Mouse (Mus musculus) layer of hippocampus, adult 2 months (tissue): Measurements from ENCODE around the gene Sh2d7. TPM values are rescaled to one million over a fixed set of nuclear protein-coding genes. Genes with fewer than 3 reads are reported as not detected.

ENCODE experiments used
- DNase-seq, 2 experiments: peaks; one replicate each; pipeline ENCODE4 v3.0.0; 2022; ENCODE audit warnings: low spot score in 2 of 2
- H3K27ac ChIP-seq: fragments of 200-600 bp; 2 replicates; pipeline ENCODE4 v1.8.1; 2022
- H3K4me3 ChIP-seq: fragments of 200-600 bp; 2 replicates; pipeline ENCODE4 v1.8.1; 2022; ENCODE audit warnings: mild to moderate bottlenecking
- CTCF ChIP-seq: fragments of 200-600 bp; conservative IDR thresholded peaks from 2 replicates; pipeline ENCODE4 v1.8.1; 2022; ENCODE audit warnings: antibody characterized with exemption, mild to moderate bottlenecking, moderate library complexity
- total RNA-seq, 2 experiments: library from RNA; stranded (reverse); gene quantifications; 2 replicates each; pipeline ENCODE4 v1.2.3; 2021

Sh2d7 gene
- total RNA-seq, 2 experiments from 2014 or later, result not detected

- no peak for DNase-seq
- TF ChIP-seq CTCF, result no peak
- Histone ChIP-seq H3K27ac (no peak overlapping the region), H3K4me3 (no peak overlapping the region)
These were observed 7.9 kb upstream of the Sh2d7 start for GRCm38 (mm10) chr9:54530836-54531235.

GRCm38 (mm10) chr9:54531421-54531820, 7.4 kb upstream of the Sh2d7 start:
- Histone ChIP-seq H3K4me3 (no peak overlapping the region), H3K27ac (no peak overlapping the region)
- no peak for TF ChIP-seq CTCF
- DNase-seq, result no peak

- TF ChIP-seq CTCF, result no peak
- Histone ChIP-seq H3K4me3 (no peak overlapping the region), H3K27ac (peak overlapping the region; percentile 48)
- no peak for DNase-seq
These were observed 5.9 kb upstream of the Sh2d7 start for GRCm38 (mm10) chr9:54532926-54533325.

- no peak for TF ChIP-seq CTCF
- no peak overlapping the region for H3K4me3 ChIP-seq
- peak; percentile 84 to 87 for DNase-seq
- peak overlapping the region; percentile 88 for H3K27ac ChIP-seq
These were observed 4.8 kb upstream of the Sh2d7 start for GRCm38 (mm10) chr9:54533975-54534374.

- TF ChIP-seq CTCF, result no peak
- no peak for DNase-seq
- H3K27ac ChIP-seq, result peak overlapping the region; percentile 62
These were observed 2.5 kb upstream of the Sh2d7 start for GRCm38 (mm10) chr9:54536236-54536635.

GRCm38 (mm10) chr9:54537030-54537429, 1.8 kb upstream of the Sh2d7 start:
- peak overlapping the region; percentile 71 for H3K27ac ChIP-seq
- H3K4me3 ChIP-seq, result no peak overlapping the region
- peak; percentile 74 to 80 for DNase-seq
- TF ChIP-seq CTCF, result no peak

More at GRCm38 (mm10) chr9:54536236-54536635, 2.5 kb upstream of the Sh2d7 start:
- H3K4me3 ChIP-seq, result no peak overlapping the region

- no peak for DNase-seq
- Histone ChIP-seq H3K27ac (peak overlapping the region; percentile 71), H3K4me3 (no peak overlapping the region)
- no peak for TF ChIP-seq CTCF
These were observed 1.3 kb upstream of the Sh2d7 start for GRCm38 (mm10) chr9:54537480-54537879.

- Histone ChIP-seq H3K4me3 (no peak overlapping the region), H3K27ac (no peak overlapping the region)
- no peak for DNase-seq
- no peak for TF ChIP-seq CTCF
These were observed 540 bp upstream of the Sh2d7 start for GRCm38 (mm10) chr9:54538244-54538643.

GRCm38 (mm10) chr9:54540801-54541200, 2.0 kb downstream of the Sh2d7 start:
- no peak for DNase-seq
- Histone ChIP-seq H3K27ac (no peak overlapping the region), H3K4me3 (no peak overlapping the region)
- TF ChIP-seq CTCF, result no peak

- DNase-seq, result no peak
- TF ChIP-seq CTCF, result no peak
- Histone ChIP-seq H3K4me3 (no peak overlapping the region), H3K27ac (no peak overlapping the region)
These were observed 5.6 kb downstream of the Sh2d7 start for GRCm38 (mm10) chr9:54544212-54544953.

GRCm38 (mm10) chr9:54544954-54545315, 6.2 kb downstream of the Sh2d7 start:
- DNase-seq, result no peak
- TF ChIP-seq CTCF, result no peak
- no peak overlapping the region for H3K4me3 ChIP-seq
- H3K27ac ChIP-seq, result no peak overlapping the region

GRCm38 (mm10) chr9:54547536-54547935, 8.8 kb downstream of the Sh2d7 start:
- H3K27ac ChIP-seq, result no peak overlapping the region
- TF ChIP-seq CTCF, result peak; percentile 94
- no peak overlapping the region for H3K4me3 ChIP-seq
- peak in 1 of 2 experiments; percentile 62 for DNase-seq

GRCm38 (mm10) chr9:54549433-54549832, 10.6 kb downstream of the Sh2d7 start:
- no peak for TF ChIP-seq CTCF
- Histone ChIP-seq H3K27ac (no peak overlapping the region), H3K4me3 (no peak overlapping the region)
- DNase-seq, result no peak

GRCm38 (mm10) chr9:54552409-54552808, 13.6 kb downstream of the Sh2d7 start:
- TF ChIP-seq CTCF, result peak; percentile 70
- Histone ChIP-seq H3K4me3 (no peak overlapping the region), H3K27ac (no peak overlapping the region)
- peak in 1 of 2 experiments; percentile 46 for DNase-seq
